Mouse (Mus musculus) CH12.LX (cell line): ENCODE measurements around the gene Fga. TPM values are rescaled to one million over a fixed set of nuclear protein-coding genes. Genes with fewer than 3 reads are reported as not detected.

Experiments
- DNase-seq: peaks from one replicate; pipeline ENCODE4 v3.0.0-alpha.2; 2013; ENCODE audit errors: extremely low read depth
- H3K27ac ChIP-seq: 2 replicates; pipeline ENCODE4 v1.5.1; 2012; ENCODE audit warnings: low read depth, mild to moderate bottlenecking, control low read depth, moderate library complexity; ENCODE audit not compliant: insufficient read depth
- H3K27me3 ChIP-seq: replicated peaks from 2 replicates; pipeline ENCODE3; 2012; ENCODE audit warnings: inconsistent platforms
- H3K36me3 ChIP-seq, 2 experiments: replicated peaks in 1 of 2; 2 replicates each; pipeline versions ENCODE3 to v1.6.1; 2012; ENCODE audit warnings: inconsistent platforms in 1 of 2, low read length in 1 of 2, mild to moderate bottlenecking in 1 of 2, mixed read lengths in 1 of 2, moderate library complexity in 1 of 2; ENCODE audit not compliant: control insufficient read depth in 1 of 2, insufficient read depth in 1 of 2
- H3K4me1 ChIP-seq, 2 experiments: 2 replicates each; pipeline ENCODE4 v1.6.1; 2012; ENCODE audit warnings: inconsistent platforms in 1 of 2, moderate library complexity in 1 of 2; ENCODE audit not compliant: insufficient read depth in 2 of 2, control insufficient read depth in 1 of 2
- H3K4me2 ChIP-seq: 2 replicates; pipeline ENCODE4 v1.6.1; 2012; ENCODE audit warnings: low read depth, mild to moderate bottlenecking, control low read depth; ENCODE audit not compliant: poor library complexity, insufficient read depth, severe bottlenecking
- H3K4me3 ChIP-seq, 3 experiments: fragments of 150-350 bp in 1 of 3; sonication (generic) in 1 of 3; replicated peaks in 1 of 3; 2 replicates each; pipeline versions ENCODE3 to v1.5.1; 2011 to 2012; ENCODE audit warnings: low read depth in 2 of 3, low read length in 2 of 3, mild to moderate bottlenecking in 2 of 3, moderate library complexity in 2 of 3, control low read depth in 1 of 3, improper control_type of control experiment in 1 of 3, inconsistent platforms in 1 of 3, mixed read lengths in 1 of 3; ENCODE audit not compliant: poor library complexity in 1 of 3
- H3K79me2 ChIP-seq: replicated peaks from 2 replicates; pipeline ENCODE4 v1.6.1; 2012; ENCODE audit warnings: mild to moderate bottlenecking, moderate library complexity; ENCODE audit not compliant: control insufficient read depth, poor library complexity, insufficient read depth, severe bottlenecking; ENCODE audit errors: extremely low read depth
- H3K9ac ChIP-seq: 2 replicates; pipeline ENCODE4 v1.6.1; 2012; ENCODE audit warnings: low read depth, mild to moderate bottlenecking, control low read depth, moderate library complexity; ENCODE audit not compliant: insufficient read depth
- H3K9me3 ChIP-seq: replicated peaks from 2 replicates; pipeline ENCODE3; 2012; ENCODE audit warnings: low read length, inconsistent platforms, mixed read lengths
- CTCF ChIP-seq, 2 experiments: IDR thresholded peaks in 1 of 2; conservative IDR thresholded peaks in 1 of 2; 2 replicates each; pipeline ENCODE4 v1.5.1; 2011 to 2012; ENCODE audit warnings: low read depth in 2 of 2, low read length in 2 of 2, improper control_type of control experiment in 1 of 2, inconsistent platforms in 1 of 2, mild to moderate bottlenecking in 1 of 2, moderate library complexity in 1 of 2
- E2F4 ChIP-seq: IDR thresholded peaks from 2 replicates; pipeline ENCODE4 v1.6.1; 2011; ENCODE audit warnings: low read depth, low read length, improper control_type of control experiment; ENCODE audit not compliant: insufficient replicate concordance
- ELF1 ChIP-seq: IDR thresholded peaks from 2 replicates; pipeline ENCODE4 v1.6.1; 2014; ENCODE audit warnings: low read depth, mild to moderate bottlenecking, inconsistent platforms, low read length, improper control_type of control experiment
- EP300 ChIP-seq: IDR thresholded peaks from 2 replicates; pipeline ENCODE4 v1.6.1; 2011; ENCODE audit warnings: low read length, improper control_type of control experiment
- HCFC1 ChIP-seq: IDR thresholded peaks from 2 replicates; pipeline ENCODE4 v1.6.1; 2012; ENCODE audit warnings: low read depth, mild to moderate bottlenecking, inconsistent platforms, low read length, improper control_type of control experiment
- JUN ChIP-seq: IDR thresholded peaks from 2 replicates; pipeline ENCODE4 v1.6.1; 2011; ENCODE audit warnings: low read depth, mild to moderate bottlenecking, low read length, improper control_type of control experiment, moderate library complexity; ENCODE audit not compliant: insufficient read depth
- JUND ChIP-seq: conservative IDR thresholded peaks from 2 replicates; pipeline ENCODE4 v1.6.1; 2011; ENCODE audit warnings: low read depth, low read length, improper control_type of control experiment
- KAT2A ChIP-seq: IDR thresholded peaks from 2 replicates; pipeline ENCODE4 v1.6.1; 2012; ENCODE audit warnings: low read length, improper control_type of control experiment, inconsistent platforms; ENCODE audit not compliant: insufficient replicate concordance
- MXI1 ChIP-seq: IDR thresholded peaks from 2 replicates; pipeline ENCODE4 v1.6.1; 2011; ENCODE audit warnings: mild to moderate bottlenecking, low read depth, low read length, improper control_type of control experiment
- NELFE ChIP-seq: IDR thresholded peaks from 2 replicates; pipeline ENCODE4 v1.6.1; 2011; ENCODE audit warnings: low read depth, low read length, improper control_type of control experiment
- NRF1 ChIP-seq: IDR thresholded peaks from 2 replicates; pipeline ENCODE4 v1.6.1; 2014; ENCODE audit warnings: low read depth, mild to moderate bottlenecking, inconsistent platforms, low read length, improper control_type of control experiment, moderate library complexity
- POLR2A ChIP-seq: IDR thresholded peaks from 2 replicates; pipeline ENCODE4 v1.6.1; 2011; ENCODE audit warnings: low read depth, mild to moderate bottlenecking, improper control_type of control experiment, low read length
- POLR2AphosphoS2 ChIP-seq: IDR thresholded peaks from 2 replicates; pipeline ENCODE4 v1.6.1; 2011; ENCODE audit warnings: low read depth, low read length, improper control_type of control experiment
- RAD21 ChIP-seq: IDR thresholded peaks from 2 replicates; pipeline ENCODE4 v1.6.1; 2011; ENCODE audit warnings: low read depth, mild to moderate bottlenecking, low read length, improper control_type of control experiment, moderate library complexity
- RCOR1 ChIP-seq: conservative IDR thresholded peaks from 2 replicates; pipeline ENCODE4 v1.6.1; 2012; ENCODE audit warnings: low read depth, mild to moderate bottlenecking, inconsistent platforms, low read length, improper control_type of control experiment
- SIN3A ChIP-seq: IDR thresholded peaks from 2 replicates; pipeline ENCODE4 v1.6.1; 2012; ENCODE audit warnings: low read length, improper control_type of control experiment, inconsistent platforms
- TCF12 ChIP-seq: IDR thresholded peaks from 2 replicates; pipeline ENCODE4 v1.6.1; 2014; ENCODE audit warnings: low read depth, mild to moderate bottlenecking, inconsistent platforms, low read length, improper control_type of control experiment
- UBTF ChIP-seq: IDR thresholded peaks from 2 replicates; pipeline ENCODE4 v1.6.1; 2012; ENCODE audit warnings: low read depth, mild to moderate bottlenecking, inconsistent platforms, low read length, improper control_type of control experiment, moderate library complexity
- ZKSCAN1 ChIP-seq: IDR thresholded peaks from 2 replicates; pipeline ENCODE4 v1.6.1; 2012; ENCODE audit warnings: low read depth, inconsistent platforms, low read length, improper control_type of control experiment, borderline replicate concordance
- ZMIZ1 ChIP-seq: IDR thresholded peaks from 2 replicates; pipeline ENCODE4 v1.6.1; 2012; ENCODE audit warnings: low read depth, mild to moderate bottlenecking, inconsistent platforms, low read length, improper control_type of control experiment
- ZNF384 ChIP-seq: IDR thresholded peaks from 2 replicates; pipeline ENCODE4 v1.6.1; 2012; ENCODE audit warnings: low read depth, low read length, improper control_type of control experiment, inconsistent platforms
- dilution Hi-C: fragments of 300-500 bp; cut with MboI; formaldehyde crosslinking; loops from 2 replicates; pipeline ENCODE4 v1.14.3; 2020; ENCODE audit warnings: low sequenced_read_pairs; ENCODE audit not compliant: extremely low pct_unique_long_range_greater_than_20kb, extremely low pct_ligation_motif_present
- in situ Hi-C: fragments of 300-500 bp; cut with MboI; formaldehyde crosslinking; loops from 3 replicates; pipeline ENCODE4 v1.14.3; 2019; ENCODE audit warnings: low sequenced_read_pairs, low pct_ligation_motif_present, low pct_unique_long_range_greater_than_20kb, mixed read lengths
- polyA plus RNA-seq: library from polyadenylated mRNA; unstranded; fragments of >175 nt; gene quantifications from 2 replicates; pipeline ENCODE4 v1.2.1, GENCODE M21; 2012; ENCODE audit warnings: low read depth; ENCODE audit not compliant: insufficient read length
- total RNA-seq, 2 experiments: library from RNA; depleted of rRNA; stranded (reverse); fragments of 300-350 nt in 1 of 2; fragments of >200 nt in 1 of 2; gene quantifications; 2 replicates each; pipeline ENCODE4 v1.2.3; 2012 to 2014

Gene Fga
- total and polyA plus RNA-seq, 3 experiments, result not detected

DNA sequence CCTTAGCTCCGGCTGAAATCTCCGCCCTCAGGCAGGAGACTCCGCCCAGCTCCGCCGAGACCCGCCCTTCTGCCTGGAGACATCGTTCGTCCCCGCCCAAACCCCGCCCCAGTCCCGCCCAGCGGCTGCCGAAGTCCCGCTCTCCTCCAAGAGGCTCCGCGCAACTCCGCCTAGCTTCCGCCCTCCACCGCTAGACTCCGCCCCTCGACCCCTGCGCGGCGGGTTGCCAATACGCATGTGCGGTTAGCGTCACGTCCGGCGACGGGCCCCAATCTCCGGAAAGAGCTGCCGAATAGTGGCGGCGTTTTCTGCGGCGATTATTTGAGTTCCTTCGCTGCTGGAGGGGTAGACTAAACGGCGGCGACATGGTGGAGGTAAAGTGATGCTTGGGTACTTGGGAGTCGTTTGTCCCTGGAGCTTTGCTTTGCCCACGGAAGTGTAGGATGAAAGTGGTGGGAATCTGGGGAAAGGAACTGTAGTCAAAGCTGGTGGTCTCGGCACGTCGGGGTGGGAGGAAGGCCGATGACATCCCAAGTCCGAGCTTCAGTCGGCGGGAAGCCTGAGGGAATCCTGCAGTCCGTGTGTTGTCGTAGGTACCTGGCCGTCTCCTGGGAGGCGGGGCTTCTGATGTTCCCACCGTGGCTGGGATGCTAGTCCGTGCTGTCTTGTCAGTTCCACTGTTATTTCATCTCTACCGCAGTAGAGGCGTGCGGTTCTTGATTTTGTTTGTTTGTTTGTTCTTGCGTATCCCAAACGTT lies 29.6 kb downstream of the Fga start, which contains the start of gene Plrg1:
Gene Plrg1 (plus strand): TSS at position 242 of the 758 bp plus-strand sequence.
- TF ChIP-seq ELF1 (peak; percentile 89), CTCF (conservative IDR thresholded peaks at IDR 0.05 in 1 of 2, IDR thresholded peaks at IDR 0.05 in 1 of 2; ENCODE audit: low read depth in 2 of 2, low read length in 2 of 2) (no peak), JUN (no peak), KAT2A (peak; percentile 66; the same call in 1 of the 2 replicates), UBTF (no peak), POLR2AphosphoS2 (peak; percentile 60; the same call in 1 of the 2 replicates), RAD21 (no peak), MXI1 (peak; percentile 58; the same call in 1 of the 2 replicates), ZMIZ1 (0 out of 2 replicates have a peak, but pooled peaks have one; percentile 60), ZNF384 (no peak), E2F4 (no peak; the same call in 1 of the 2 replicates), TCF12 (peak; percentile 75), NRF1 (peak; percentile 89), EP300 (no peak), HCFC1 (peak; percentile 80), JUND (no peak), SIN3A (peak; percentile 80), NELFE (peak; percentile 88), POLR2A (peak; percentile 90), ZKSCAN1 (no peak), RCOR1 (no peak)
- TF ChIP-seq, all 38 proteins: peak for 11
- Histone ChIP-seq H3K9ac (peak within 1 kb of the TSS; percentile 83), H3K27ac (peak within 1 kb of the TSS; percentile 2; the same call in 1 of the 2 replicates), H3K36me3 (peaks cover 23 to 34% of the 10 kb centered on the region in 2 experiments), H3K4me1 (peaks cover 0 to 24% of the 10 kb centered on the region in 2 experiments; a peak in 2 of 4 replicates), H3K9me3 (no peaks in the 10 kb centered on the region), H3K27me3 (no peaks in the 10 kb centered on the region), H3K4me3 (peak within 1 kb of the TSS; percentile 94 to 95 (median 95)), H3K4me2 (peak within 1 kb of the TSS; percentile 75; the same call in 1 of the 2 replicates), H3K79me2 (peaks cover 17% of the 10 kb centered on the region)
- in situ Hi-C loops (loop anchor here (10.0 kb wide), 1 partner anchor 181 kb away; the partner anchor contains the start of gene Rbm46), dilution Hi-C loops (no loop called here)
- peak; percentile 95 for DNase-seq
